Mouse (Mus musculus): Measurements from ENCODE around the gene Zbtb45. TPM values are rescaled to one million over a fixed set of nuclear protein-coding genes. Genes with fewer than 3 reads are reported as not detected.

The Zbtb45 gene
- polyA plus RNA-seq, 1 experiment from 2014 or later = 15.1 TPM

DNA sequence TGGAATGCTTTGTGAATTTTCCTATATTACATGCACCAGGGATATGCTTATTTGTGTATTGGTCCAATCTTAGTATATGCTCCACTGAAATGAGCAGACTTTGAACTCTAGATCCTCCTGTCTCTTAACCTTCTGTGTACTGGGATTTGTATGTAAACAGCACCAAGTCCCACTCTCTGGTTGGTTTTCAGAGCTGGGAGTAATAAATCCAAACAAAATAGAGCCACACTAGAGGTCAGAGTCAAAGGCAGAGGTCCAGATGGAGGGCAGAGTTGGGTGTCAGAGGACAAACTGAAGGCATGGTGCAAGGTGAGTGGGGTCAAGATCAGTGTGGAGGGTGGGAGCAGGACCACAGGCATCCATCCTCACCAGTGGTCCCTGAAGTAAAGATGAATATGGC is 14.0 kb downstream of the Zbtb45 start:
- Histone ChIP-seq H3K27me3 (replicated peaks) (no peaks in the 10 kb centered on the region; the same call in 1 of the 2 replicates), H3K36me3 (no peaks in the 10 kb centered on the region), H3K9me3 (no peaks in the 10 kb centered on the region), H3K4me3 (no peak overlapping the region), H3K27ac (replicated peaks) (no peak overlapping the region), H3K4me2 (no peak overlapping the region), H3K9ac (no peak overlapping the region), H3K4me1 (no peaks in the 10 kb centered on the region)
- ATAC-seq (ENCODE audit: extremely low read depth, insufficient number of reproducible peaks, low FRiP score, low TSS enrichment) = no peak

DNA sequence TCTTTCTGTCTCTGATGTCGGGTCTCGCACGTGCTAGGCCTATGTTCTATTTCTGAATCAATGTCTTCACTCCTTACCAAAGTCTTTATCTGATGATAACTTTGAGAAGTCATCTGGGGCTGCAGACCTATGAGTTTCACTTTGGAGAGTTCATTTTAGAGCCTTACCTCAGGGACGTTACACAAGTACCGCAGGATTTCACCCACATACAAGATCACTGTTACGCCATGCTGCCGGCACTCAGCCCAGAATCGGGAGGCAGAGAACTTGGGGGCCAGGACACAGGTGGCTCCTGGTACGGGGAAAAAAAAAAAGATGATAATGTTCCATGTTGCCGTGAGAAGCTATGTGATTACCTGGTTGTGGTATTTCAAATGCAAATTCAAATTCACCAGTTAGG is 16.7 kb downstream of the Zbtb45 start:
- Histone ChIP-seq H3K36me3 (no peaks in the 10 kb centered on the region), H3K9me3 (no peaks in the 10 kb centered on the region), H3K27ac (replicated peaks) (no peak overlapping the region), H3K4me2 (no peak overlapping the region), H3K4me3 (no peak overlapping the region), H3K4me1 (no peaks in the 10 kb centered on the region), H3K27me3 (replicated peaks) (no peaks in the 10 kb centered on the region; the same call in 1 of the 2 replicates), H3K9ac (no peak overlapping the region)
- ATAC-seq (ENCODE audit: extremely low read depth, insufficient number of reproducible peaks, low FRiP score, low TSS enrichment) = no peak
- 78% methylated on average over 10 of the region's 10 CpGs for WGBS

DNA sequence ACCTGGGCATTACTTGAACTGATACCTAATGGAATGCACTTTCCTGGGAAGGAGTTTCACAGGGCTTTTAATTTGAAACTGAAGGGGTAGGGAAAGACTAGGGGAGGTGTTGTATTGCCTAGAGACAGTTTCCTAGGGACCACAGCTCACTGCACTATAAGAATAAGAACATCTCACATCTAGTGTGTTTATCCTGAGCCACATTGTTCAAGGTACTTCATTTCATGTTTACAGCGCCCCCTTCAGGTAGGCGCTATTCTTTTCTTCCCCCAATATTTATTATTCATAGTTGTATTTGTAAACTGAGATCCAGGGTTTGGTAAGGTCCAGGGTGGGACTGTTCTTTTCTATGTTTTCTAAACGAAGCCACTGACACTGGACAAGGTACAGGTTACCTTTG is 17.6 kb downstream of the Zbtb45 start:
- H3K4me2 ChIP-seq = no peak overlapping the region
- ATAC-seq (ENCODE audit: extremely low read depth, insufficient number of reproducible peaks, low FRiP score, low TSS enrichment) = no peak
- no peaks in the 10 kb centered on the region for H3K4me1 ChIP-seq
- no peaks in the 10 kb centered on the region for H3K36me3 ChIP-seq
- WGBS = 6% methylated on average over 3 of the region's 3 CpGs
- H3K27me3 ChIP-seq (replicated peaks) = no peaks in the 10 kb centered on the region; the same call in 1 of the 2 replicates
- H3K27ac ChIP-seq (replicated peaks) = no peak overlapping the region
- no peak overlapping the region for H3K9ac ChIP-seq
- no peaks in the 10 kb centered on the region for H3K9me3 ChIP-seq
- no peak overlapping the region for H3K4me3 ChIP-seq

DNA sequence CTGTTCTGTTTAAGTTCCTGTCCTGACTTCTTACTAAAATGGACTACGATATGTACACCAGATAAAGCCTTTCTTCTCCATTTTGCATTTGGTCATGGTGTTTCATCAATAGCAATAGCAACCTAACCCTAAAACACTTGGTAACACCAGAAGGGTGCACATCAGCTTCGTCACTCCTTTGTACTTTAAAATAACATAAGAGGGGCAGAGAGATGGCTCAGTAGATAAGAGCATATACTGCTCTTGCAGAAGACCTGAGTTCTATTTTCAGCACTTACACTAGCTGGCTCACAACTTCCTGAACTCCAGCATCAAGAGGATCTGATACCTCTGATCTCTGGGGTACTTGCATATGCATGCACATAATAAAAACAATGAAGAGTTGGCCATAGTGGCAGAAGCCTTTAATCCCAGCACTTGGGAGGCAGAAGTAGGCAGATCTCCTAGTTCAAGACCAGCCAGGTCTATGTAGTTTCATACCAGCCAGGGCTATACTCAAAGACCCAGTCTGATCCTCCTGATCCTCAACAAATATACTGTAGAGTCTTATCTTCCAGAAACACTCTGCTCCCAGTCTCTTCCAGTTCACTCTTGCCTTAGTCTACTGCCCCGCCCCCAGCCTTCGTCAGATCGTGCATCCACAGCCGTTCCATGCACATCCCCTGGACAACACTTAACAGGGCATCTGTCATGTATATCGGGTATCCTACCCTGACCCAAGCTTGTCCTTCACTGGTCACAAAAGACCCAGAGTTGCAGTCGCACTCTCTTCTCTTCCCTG is 22.2 kb downstream of the Zbtb45 start:
- Histone ChIP-seq H3K36me3 (0 out of 2 replicates have a peak, but pooled peaks cover 2% of the 10 kb centered on the region), H3K27ac (replicated peaks) (no peak overlapping the region), H3K27me3 (replicated peaks) (no peaks in the 10 kb centered on the region; the same call in 1 of the 2 replicates), H3K4me2 (no peak overlapping the region), H3K9me3 (no peaks in the 10 kb centered on the region), H3K4me3 (no peak overlapping the region), H3K4me1 (no peaks in the 10 kb centered on the region), H3K9ac (no peak overlapping the region)
- no peak for ATAC-seq (ENCODE audit: extremely low read depth, insufficient number of reproducible peaks, low FRiP score, low TSS enrichment)
- WGBS = 69% methylated on average over 8 of the region's 8 CpGs

DNA sequence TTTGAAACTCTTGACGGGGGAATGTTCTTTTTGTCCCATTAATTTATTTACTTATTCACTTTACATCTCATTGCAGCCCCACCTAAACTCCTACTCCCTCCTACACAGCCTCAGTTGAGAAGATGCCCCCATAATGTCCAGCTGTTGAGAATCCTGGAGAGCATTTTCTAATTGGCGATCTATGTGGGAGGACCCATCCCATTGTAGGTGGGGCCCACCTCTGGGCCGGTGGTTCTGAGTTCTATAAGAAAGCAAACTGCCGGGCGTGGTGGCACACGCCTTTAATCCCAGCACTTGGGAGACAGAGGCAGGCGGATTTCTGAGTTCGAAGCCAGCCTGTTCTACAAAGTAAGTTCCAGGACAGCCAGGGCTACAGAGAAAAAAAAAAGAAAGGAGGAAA is 22.9 kb downstream of the Zbtb45 start:
- no peaks in the 10 kb centered on the region for H3K4me1 ChIP-seq
- H3K4me3 ChIP-seq = no peak overlapping the region
- no peak overlapping the region for H3K9ac ChIP-seq
- 0 out of 2 replicates have a peak, but pooled peaks cover 9% of the 10 kb centered on the region for H3K36me3 ChIP-seq
- no peak overlapping the region for H3K27ac ChIP-seq (replicated peaks)
- no peak for ATAC-seq (ENCODE audit: extremely low read depth, insufficient number of reproducible peaks, low FRiP score, low TSS enrichment)
- no peaks in the 10 kb centered on the region for H3K9me3 ChIP-seq
- H3K27me3 ChIP-seq (replicated peaks) = no peaks in the 10 kb centered on the region; the same call in 1 of the 2 replicates
- H3K4me2 ChIP-seq = no peak overlapping the region
- WGBS = 81% methylated on average over 8 of the region's 8 CpGs

DNA sequence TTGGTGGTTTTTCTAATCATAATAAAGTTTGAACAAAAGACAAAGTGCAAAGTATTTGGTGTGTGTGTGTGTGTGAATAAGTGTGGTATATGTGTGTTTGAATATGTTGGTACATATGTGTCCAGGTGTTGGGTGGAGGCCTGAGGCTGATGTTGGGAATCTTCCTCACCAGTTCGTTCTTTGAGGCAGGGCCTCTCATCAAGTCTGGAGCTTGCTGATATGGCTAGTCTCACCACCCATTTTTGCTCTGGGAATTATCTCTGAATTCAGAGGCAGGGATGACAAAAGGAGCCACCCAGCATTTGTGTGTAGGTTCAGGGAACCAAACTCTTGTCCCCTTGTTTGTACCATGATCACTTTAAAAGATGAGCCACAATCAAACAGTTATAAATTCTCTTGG is 24.1 kb downstream of the Zbtb45 start:
- Histone ChIP-seq H3K27ac (replicated peaks) (no peak overlapping the region), H3K4me1 (no peaks in the 10 kb centered on the region), H3K27me3 (replicated peaks) (no peaks in the 10 kb centered on the region), H3K9ac (no peak overlapping the region), H3K9me3 (no peaks in the 10 kb centered on the region), H3K4me2 (no peak overlapping the region), H3K4me3 (no peak overlapping the region), H3K36me3 (0 out of 2 replicates have a peak, but pooled peaks cover 13% of the 10 kb centered on the region)
- 45% methylated on average over 1 of the region's 1 CpGs for WGBS
- no peak for ATAC-seq (ENCODE audit: extremely low read depth, insufficient number of reproducible peaks, low FRiP score, low TSS enrichment)

DNA sequence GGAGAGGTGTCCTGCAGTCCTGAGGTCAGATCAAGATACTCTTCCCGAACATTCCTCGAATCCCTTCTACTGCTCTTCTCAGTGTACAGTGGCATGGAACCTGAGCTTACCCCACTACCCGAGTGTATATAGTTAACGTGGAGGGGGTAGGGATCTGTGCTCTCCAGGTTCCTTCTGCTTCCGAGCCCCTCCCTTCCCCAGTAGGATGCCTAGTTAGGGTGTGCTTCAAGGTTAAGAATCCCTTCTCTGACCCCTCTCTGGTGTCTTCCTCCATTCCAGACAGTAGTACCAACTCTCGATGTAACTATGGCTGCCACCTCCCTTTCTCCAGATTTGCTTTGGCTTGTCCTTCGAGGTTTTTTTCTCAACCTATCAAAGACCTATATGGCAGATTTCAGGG is 29.5 kb downstream of the Zbtb45 start:
- Histone ChIP-seq H3K27me3 (replicated peaks) (no peaks in the 10 kb centered on the region), H3K36me3 (0 out of 2 replicates have a peak, but pooled peaks cover 13% of the 10 kb centered on the region), H3K4me3 (no peak overlapping the region), H3K9me3 (no peaks in the 10 kb centered on the region), H3K4me1 (peaks cover 20% of the 10 kb centered on the region), H3K4me2 (no peak overlapping the region), H3K9ac (no peak overlapping the region), H3K27ac (replicated peaks) (no peak overlapping the region)
- WGBS = 85% methylated on average over 7 of the region's 7 CpGs
- no peak for ATAC-seq (ENCODE audit: extremely low read depth, insufficient number of reproducible peaks, low FRiP score, low TSS enrichment)

DNA sequence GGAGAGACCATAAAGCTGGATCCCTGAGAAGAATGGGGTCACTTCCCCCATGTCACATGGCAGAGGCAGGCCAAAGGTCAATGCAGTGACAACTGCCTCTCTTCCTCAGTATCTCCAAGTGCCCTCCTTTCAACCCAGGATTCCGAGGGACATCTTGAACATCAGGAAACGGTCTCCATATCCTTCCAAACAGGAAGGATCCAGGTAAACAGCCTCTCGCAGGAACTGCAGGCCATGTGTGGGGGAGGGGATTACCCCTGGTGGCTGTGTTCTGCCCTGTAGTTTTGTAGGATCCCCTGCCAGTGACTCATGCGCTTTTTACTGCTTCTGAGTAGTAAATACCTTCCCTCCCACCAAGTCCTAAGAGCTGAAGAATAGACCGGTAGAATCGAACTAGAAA is 30.1 kb downstream of the Zbtb45 start:
- 58% methylated on average over 6 of the region's 6 CpGs for WGBS
- Histone ChIP-seq H3K4me3 (no peak overlapping the region), H3K9me3 (no peaks in the 10 kb centered on the region), H3K27ac (replicated peaks) (no peak overlapping the region), H3K4me2 (no peak overlapping the region), H3K9ac (0 out of 2 replicates have a peak overlapping the region, but pooled peaks have one; percentile 14), H3K27me3 (replicated peaks) (no peaks in the 10 kb centered on the region), H3K4me1 (peaks cover 20% of the 10 kb centered on the region), H3K36me3 (0 out of 2 replicates have a peak, but pooled peaks cover 13% of the 10 kb centered on the region)
- ATAC-seq (ENCODE audit: extremely low read depth, insufficient number of reproducible peaks, low FRiP score, low TSS enrichment) = no peak

DNA sequence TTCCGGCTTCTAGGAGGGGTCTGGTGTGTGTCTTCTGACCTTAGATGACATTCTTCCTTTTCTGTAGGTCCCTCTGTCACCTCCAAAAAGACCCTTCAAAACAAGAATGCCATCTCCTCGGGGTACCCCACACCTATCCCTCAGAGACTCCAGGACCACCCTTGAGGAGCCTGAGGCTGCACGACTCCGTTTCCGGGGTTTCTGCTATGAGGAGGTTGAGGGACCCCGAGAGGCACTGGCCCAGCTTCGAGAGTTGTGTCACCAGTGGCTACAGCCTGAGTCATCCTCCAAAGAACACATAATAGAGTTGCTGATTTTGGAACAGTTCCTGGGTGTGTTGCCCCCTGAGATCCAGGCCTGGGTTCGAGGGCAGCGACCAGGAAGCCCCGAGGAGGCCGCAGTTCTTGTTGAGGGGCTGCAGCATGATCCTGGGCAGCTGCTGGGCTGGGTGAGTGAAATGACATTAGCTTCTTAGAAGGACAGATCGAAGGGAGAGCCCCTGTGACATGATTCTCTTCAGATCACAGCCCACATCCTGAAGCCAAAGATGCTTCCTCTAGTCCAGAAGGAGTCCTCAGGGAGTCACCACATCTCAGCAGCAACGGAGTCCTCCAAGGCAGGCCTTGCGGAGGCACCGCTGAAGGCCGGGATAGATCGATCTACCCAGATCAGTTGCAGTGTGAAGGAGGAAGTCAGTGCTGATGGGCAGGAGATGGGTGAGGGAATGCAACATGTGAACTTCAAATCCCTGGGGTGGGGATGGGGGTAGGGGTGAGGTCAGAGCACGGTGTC is 30.7 kb downstream of the Zbtb45 start:
- 0 out of 2 replicates have a peak, but pooled peaks cover 13% of the 10 kb centered on the region for H3K36me3 ChIP-seq
- peak overlapping the region; percentile 74 for H3K4me3 ChIP-seq
- no peak for ATAC-seq (ENCODE audit: extremely low read depth, insufficient number of reproducible peaks, low FRiP score, low TSS enrichment)
- H3K9me3 ChIP-seq = no peaks in the 10 kb centered on the region
- no peaks in the 10 kb centered on the region for H3K27me3 ChIP-seq (replicated peaks)
- peak overlapping the region; percentile 95 for H3K27ac ChIP-seq (replicated peaks)
- WGBS = 79% methylated on average over 18 of the region's 18 CpGs
- H3K4me1 ChIP-seq = peaks cover 20% of the 10 kb centered on the region
- peak overlapping the region; percentile 78 for H3K4me2 ChIP-seq
- peak overlapping the region; percentile 82 for H3K9ac ChIP-seq

DNA sequence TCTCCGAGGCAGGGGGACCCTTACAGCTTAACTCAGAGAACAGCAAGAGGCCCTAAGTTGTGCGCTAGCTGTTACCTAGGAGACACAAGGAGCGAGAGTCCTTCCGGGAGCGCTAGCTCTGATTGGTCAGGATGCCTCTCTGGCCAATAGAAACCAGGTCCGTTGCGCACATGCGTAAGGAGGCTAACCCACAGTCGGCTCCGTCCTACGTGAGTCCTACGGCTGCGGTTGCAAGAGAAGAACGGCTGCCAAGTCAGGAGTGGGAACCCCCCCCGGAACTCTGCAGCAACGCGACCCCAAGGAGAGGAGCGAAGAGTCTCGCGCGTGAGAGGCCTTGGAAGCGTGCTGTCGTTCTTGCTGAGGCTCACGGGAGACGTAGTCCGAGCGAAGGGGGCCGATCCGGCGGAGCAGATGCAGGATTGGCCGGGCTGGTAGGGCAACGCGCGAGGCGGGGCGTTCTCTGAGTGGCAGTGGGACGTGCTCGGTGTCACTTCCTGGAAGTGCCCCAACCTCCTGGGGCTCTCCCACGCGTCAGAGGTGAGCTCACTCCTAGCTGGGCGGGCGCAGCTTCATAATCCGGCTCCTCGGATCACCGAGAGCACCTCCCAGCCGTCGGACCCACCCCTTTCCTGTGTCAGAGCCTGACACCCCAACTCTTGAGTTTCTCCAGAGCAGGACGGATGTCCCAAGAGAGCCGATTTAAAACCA is 32.0 kb downstream of the Zbtb45 start, which contains the start of gene Zfp446:
TSS of gene Zfp446 (plus strand) at position 167 of the 708 bp plus-strand sequence.
- Histone ChIP-seq H3K27me3 (replicated peaks) (no peaks in the 10 kb centered on the region), H3K9ac (peak within 1 kb of the TSS; percentile 82), H3K4me1 (peaks cover 20% of the 10 kb centered on the region), H3K4me3 (peak within 1 kb of the TSS; percentile 74), H3K4me2 (peak within 1 kb of the TSS; percentile 78), H3K9me3 (no peaks in the 10 kb centered on the region), H3K27ac (replicated peaks) (peak within 1 kb of the TSS; percentile 95), H3K36me3 (peaks cover 20% of the 10 kb centered on the region; the same call in 1 of the 2 replicates)
- ATAC-seq (ENCODE audit: extremely low read depth, insufficient number of reproducible peaks, low FRiP score, low TSS enrichment) = peak; percentile 99
- WGBS = under 1% methylated on average over 49 of the region's 49 CpGs

DNA sequence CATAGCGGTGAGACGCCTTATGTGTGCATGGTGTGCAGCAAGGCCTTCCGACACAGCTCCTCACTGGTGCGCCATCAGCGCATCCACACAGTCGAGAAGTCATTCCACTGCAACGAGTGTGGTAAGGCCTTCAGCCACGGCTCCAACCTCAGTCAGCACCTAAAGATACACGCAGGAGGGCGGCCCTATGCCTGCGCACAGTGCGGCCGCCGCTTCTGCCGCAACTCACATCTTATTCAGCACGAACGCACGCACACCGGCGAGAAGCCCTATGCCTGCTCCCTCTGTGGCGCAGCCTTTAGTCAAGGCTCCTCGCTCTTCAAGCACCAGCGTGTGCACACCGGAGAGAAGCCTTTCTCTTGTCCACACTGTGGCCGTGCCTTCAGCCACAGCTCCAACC is 38.9 kb downstream of the Zbtb45 start:
- H3K9me3 ChIP-seq = no peaks in the 10 kb centered on the region
- no peak overlapping the region for H3K27ac ChIP-seq (replicated peaks)
- 90% methylated on average over 25 of the region's 25 CpGs for WGBS
- ATAC-seq (ENCODE audit: extremely low read depth, insufficient number of reproducible peaks, low FRiP score, low TSS enrichment) = no peak
- H3K4me2 ChIP-seq = no peak overlapping the region
- peaks cover 50% of the 10 kb centered on the region for H3K36me3 ChIP-seq
- peaks cover 12% of the 10 kb centered on the region for H3K4me1 ChIP-seq
- H3K27me3 ChIP-seq (replicated peaks) = no peaks in the 10 kb centered on the region
- no peak overlapping the region for H3K9ac ChIP-seq
- no peak overlapping the region for H3K4me3 ChIP-seq

Measured in heart, embryonic 13.5 days (tissue).